Mouse (Mus musculus) T-cell, adult 66 days (primary cell): ENCODE results near the gene Vmn1r221. TPM values are rescaled to one million over a fixed set of nuclear protein-coding genes. Genes with fewer than 3 reads are reported as not detected.

ENCODE experiments used
- total RNA-seq, 2 experiments: library from RNA; stranded (reverse); gene quantifications; 3 replicates in 1 of 2; 4 replicates in 1 of 2; pipeline ENCODE4 v1.2.4; 2023

Gene Vmn1r221
- not detected for total RNA-seq

DNA sequence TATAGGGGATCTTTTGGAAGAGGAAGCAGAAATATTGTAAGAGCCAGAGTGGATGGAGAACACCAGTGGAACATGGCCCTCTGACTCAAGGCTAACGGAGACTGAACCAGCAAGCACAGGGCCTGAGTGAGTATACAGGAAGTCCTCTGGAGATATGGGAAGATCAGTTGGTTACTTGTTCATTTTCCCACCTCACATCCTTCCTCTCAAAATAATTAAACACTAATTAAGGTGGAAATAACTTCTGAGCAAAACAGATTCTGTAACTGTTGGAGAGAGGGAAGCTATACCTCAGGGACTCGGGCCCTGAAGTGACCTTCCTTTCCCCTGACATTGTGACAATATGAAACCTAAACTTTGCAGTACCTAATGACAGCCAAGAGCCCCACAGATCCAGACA is at the start of gene Vmn1r221:
TSS of gene Vmn1r221 (plus strand) at position 301 of the 400 bp plus-strand sequence.

DNA sequence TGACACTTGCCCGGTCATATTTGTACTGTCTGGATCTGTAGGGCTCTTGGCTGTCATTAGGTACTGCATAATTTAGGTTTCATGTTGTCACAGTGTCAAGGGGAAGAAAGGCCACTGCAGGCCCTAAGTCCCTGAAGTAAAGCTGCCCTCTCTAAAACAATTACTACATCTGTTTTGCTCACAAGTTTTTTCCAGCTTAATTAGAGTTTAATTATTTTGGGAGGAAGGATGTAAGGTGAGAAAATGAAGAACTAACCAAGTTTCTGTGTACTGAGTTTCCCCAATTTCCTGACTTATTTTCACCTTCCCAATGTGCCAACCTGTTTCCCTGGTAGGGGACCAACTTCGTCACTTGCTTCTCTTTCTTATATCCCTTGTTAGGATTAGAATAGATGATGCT is 26.1 kb upstream of the Vmn1r221 start, which contains the start of gene Vmn1r220:
TSS of gene Vmn1r220 (minus strand) at position 101 of the 400 bp plus-strand sequence.

DNA sequence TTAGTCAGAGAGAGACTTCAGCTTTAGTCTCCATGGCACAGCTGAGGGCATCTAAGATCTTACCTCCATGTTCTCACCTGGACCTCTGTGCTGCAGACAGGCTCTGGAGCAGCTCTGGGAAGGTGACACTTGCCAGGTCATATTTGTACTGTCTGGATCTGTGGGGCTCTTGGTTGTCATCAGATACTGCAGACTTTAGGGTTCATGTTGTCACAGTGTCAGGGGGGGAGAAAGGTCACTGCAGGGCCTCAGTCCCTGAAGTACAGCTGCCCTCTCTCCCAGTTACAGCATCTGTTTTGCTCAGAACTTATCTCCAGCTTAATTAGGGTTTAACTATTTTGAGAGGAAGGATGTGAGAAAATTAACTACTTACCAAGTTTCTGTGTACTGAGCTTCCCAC is 21.9 kb downstream of the Vmn1r221 start, which contains the start of gene Vmn1r222:
TSS of gene Vmn1r222 (minus strand) at position 101 of the 400 bp plus-strand sequence.

DNA sequence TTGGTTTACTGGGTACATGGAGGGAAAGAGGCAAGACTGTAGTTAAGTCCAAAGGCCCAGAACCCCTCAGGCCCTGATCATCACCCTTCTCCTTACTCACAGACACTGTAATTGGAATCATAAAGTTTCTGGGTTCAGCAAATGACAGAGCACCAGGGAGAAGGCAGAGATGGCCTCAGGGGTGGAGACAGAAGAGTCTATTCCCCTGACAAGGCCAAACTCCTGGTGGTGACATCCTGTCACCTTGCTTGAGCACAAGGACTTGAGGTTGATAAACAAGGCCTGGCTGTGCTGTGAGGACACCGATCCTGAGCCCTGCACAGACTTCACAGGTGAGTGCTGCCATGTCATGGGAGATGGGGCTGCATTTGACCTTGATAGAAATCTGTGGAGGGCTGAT is 32.9 kb downstream of the Vmn1r221 start, which contains the start of gene Vmn1r223:
TSS of gene Vmn1r223 (plus strand) at position 301 of the 400 bp plus-strand sequence.

Other genes with a start within 250 kb of the Vmn1r221 start
- not detected for gene Vmn1r213, start 206.5 kb upstream of the Vmn1r221 start, total RNA-seq
- not detected for gene Vmn1r214, start 183.7 kb upstream of the Vmn1r221 start, total RNA-seq
- not detected for gene Vmn1r215, start 146.1 kb upstream of the Vmn1r221 start, total RNA-seq
- not detected for gene Vmn1r217, start 95.9 kb upstream of the Vmn1r221 start, total RNA-seq
- gene Vmn1r218, start 81.0 kb upstream of the Vmn1r221 start, total RNA-seq = not detected
- gene Vmn1r219, start 54.8 kb upstream of the Vmn1r221 start, total RNA-seq = not detected
- not detected for gene Vmn1r220, start 26.2 kb upstream of the Vmn1r221 start, total RNA-seq
- not detected for gene Vmn1r222, start 21.8 kb downstream of the Vmn1r221 start, total RNA-seq
- gene Vmn1r223, start 33.0 kb downstream of the Vmn1r221 start, total RNA-seq = not detected
- 10 to 100 TPM; 20.0 to 22.2 TPM for gene Zfp322a, start 155.1 kb downstream of the Vmn1r221 start, total RNA-seq
- 10 to 100 TPM; 19.1 to 21.9 TPM for gene Abt1, start 209.7 kb downstream of the Vmn1r221 start, total RNA-seq